Mouse (Mus musculus): ENCODE data around the gene Ankra2. TPM values are rescaled to one million over a fixed set of nuclear protein-coding genes. Genes with fewer than 3 reads are reported as not detected.

The Ankra2 gene
- total and polyA plus RNA-seq, 3 experiments, result 11.3 to 46.8 (median 35.6) TPM

GRCm38 (mm10) chr13:98277501-98277900, 14.6 kb downstream of the Ankra2 start:
- Histone ChIP-seq H3K27ac (no peak overlapping the region), H3K27me3 (ENCODE audit: control insufficient read depth, insufficient read depth, low read length) (no peaks in the 10 kb centered on the region), H3K36me3 (ENCODE audit: control insufficient read depth, insufficient read depth, low read length) (no peaks in the 10 kb centered on the region), H3K4me1 (ENCODE audit: control insufficient read depth, insufficient read depth, low read length) (peaks cover 2% of the 10 kb centered on the region; the same call in 1 of the 2 replicates), H3K79me2 (replicated peaks; ENCODE audit: control insufficient read depth, insufficient read depth, low read length) (no peaks in the 10 kb centered on the region), H3K9ac (ENCODE audit: low read depth, low read length) (no peak overlapping the region), H3K4me3 (no peak overlapping the region)
- no peak for TF ChIP-seq POLR2A (IDR thresholded peaks at IDR 0.05; ENCODE audit: insufficient read depth, low read depth, low read length)
- TF ChIP-seq EP300 (IDR thresholded peaks at IDR 0.05; ENCODE audit: insufficient read depth, low read depth, low read length), result no peak
- no peak for TF ChIP-seq CTCF (IDR thresholded peaks at IDR 0.05)
- DNase-seq, result no peak
- WGBS, result 87% methylated on average over 2 of the region's 2 CpGs
- intact Hi-C loops (cut with DNase I), result no loop called here

GRCm38 (mm10) chr13:98279686-98280085, 16.8 kb downstream of the Ankra2 start, which contains the start of gene Gm21976:
TSS of gene Gm21976 (plus strand) at chr13:98279887.
- no peaks in the 10 kb centered on the region for H3K36me3 ChIP-seq (ENCODE audit: control insufficient read depth, insufficient read depth, low read length)
- no peak for TF ChIP-seq EP300 (IDR thresholded peaks at IDR 0.05; ENCODE audit: insufficient read depth, low read depth, low read length)
- intact Hi-C loops (cut with DNase I), result no loop called here
- H3K27me3 ChIP-seq (ENCODE audit: control insufficient read depth, insufficient read depth, low read length), result no peaks in the 10 kb centered on the region
- no peak within 1 kb of the TSS for H3K27ac ChIP-seq
- 84% methylated on average over 5 of the region's 5 CpGs for WGBS
- DNase-seq, result no peak
- H3K4me3 ChIP-seq, result no peak within 1 kb of the TSS
- no peaks in the 10 kb centered on the region for H3K79me2 ChIP-seq (replicated peaks; ENCODE audit: control insufficient read depth, insufficient read depth, low read length)
- no peak within 1 kb of the TSS for H3K9ac ChIP-seq (ENCODE audit: low read depth, low read length)
- peaks cover 2% of the 10 kb centered on the region; the same call in 1 of the 2 replicates for H3K4me1 ChIP-seq (ENCODE audit: control insufficient read depth, insufficient read depth, low read length)

GRCm38 (mm10) chr13:98280990-98281650, 18.2 kb downstream of the Ankra2 start:
- Histone ChIP-seq H3K9ac (ENCODE audit: low read depth, low read length) (no peak overlapping the region), H3K4me1 (ENCODE audit: control insufficient read depth, insufficient read depth, low read length) (peaks cover 2% of the 10 kb centered on the region; the same call in 1 of the 2 replicates)
- TF ChIP-seq CTCF (IDR thresholded peaks at IDR 0.05) (no peak), EP300 (IDR thresholded peaks at IDR 0.05; ENCODE audit: insufficient read depth, low read depth, low read length) (no peak), POLR2A (IDR thresholded peaks at IDR 0.05; ENCODE audit: insufficient read depth, low read depth, low read length) (no peak)

GRCm38 (mm10) chr13:98290719-98291118, 27.8 kb downstream of the Ankra2 start:
- TF ChIP-seq EP300 (IDR thresholded peaks at IDR 0.05; ENCODE audit: insufficient read depth, low read depth, low read length), result no peak
- peak; percentile 20; the same call in 1 of the 2 replicates for TF ChIP-seq CTCF (IDR thresholded peaks at IDR 0.05)

More at GRCm38 (mm10) chr13:98280990-98281650, 18.2 kb downstream of the Ankra2 start:
- H3K27ac ChIP-seq, result no peak overlapping the region
- no peaks in the 10 kb centered on the region for H3K79me2 ChIP-seq (replicated peaks; ENCODE audit: control insufficient read depth, insufficient read depth, low read length)
- WGBS, result 70% methylated on average over 12 of the region's 12 CpGs
- no peaks in the 10 kb centered on the region for H3K36me3 ChIP-seq (ENCODE audit: control insufficient read depth, insufficient read depth, low read length)
- DNase-seq, result no peak
- no peak overlapping the region for H3K4me3 ChIP-seq
- H3K27me3 ChIP-seq (ENCODE audit: control insufficient read depth, insufficient read depth, low read length), result no peaks in the 10 kb centered on the region
- intact Hi-C loops (cut with DNase I), result no loop called here

GRCm38 (mm10) chr13:98291712-98292111, 28.8 kb downstream of the Ankra2 start:
- WGBS, result 85% methylated on average over 8 of the region's 8 CpGs

More at GRCm38 (mm10) chr13:98290719-98291118, 27.8 kb downstream of the Ankra2 start:
- DNase-seq, result no peak
- 60% methylated on average over 2 of the region's 2 CpGs for WGBS
- Histone ChIP-seq H3K79me2 (replicated peaks; ENCODE audit: control insufficient read depth, insufficient read depth, low read length) (no peaks in the 10 kb centered on the region), H3K27me3 (ENCODE audit: control insufficient read depth, insufficient read depth, low read length) (no peaks in the 10 kb centered on the region), H3K27ac (no peak overlapping the region), H3K4me3 (no peak overlapping the region), H3K36me3 (ENCODE audit: control insufficient read depth, insufficient read depth, low read length) (no peaks in the 10 kb centered on the region), H3K9ac (ENCODE audit: low read depth, low read length) (no peak overlapping the region), H3K4me1 (ENCODE audit: control insufficient read depth, insufficient read depth, low read length) (no peaks in the 10 kb centered on the region)
- intact Hi-C loops (cut with DNase I), result no loop called here

GRCm38 (mm10) chr13:98296072-98296471, 33.2 kb downstream of the Ankra2 start:
- H3K27ac ChIP-seq, result no peak overlapping the region

More at GRCm38 (mm10) chr13:98291712-98292111, 28.8 kb downstream of the Ankra2 start:
- H3K27me3 ChIP-seq (ENCODE audit: control insufficient read depth, insufficient read depth, low read length), result no peaks in the 10 kb centered on the region
- no peaks in the 10 kb centered on the region for H3K36me3 ChIP-seq (ENCODE audit: control insufficient read depth, insufficient read depth, low read length)
- DNase-seq, result no peak
- H3K79me2 ChIP-seq (replicated peaks; ENCODE audit: control insufficient read depth, insufficient read depth, low read length), result no peaks in the 10 kb centered on the region
- H3K4me1 ChIP-seq (ENCODE audit: control insufficient read depth, insufficient read depth, low read length), result no peaks in the 10 kb centered on the region
- intact Hi-C loops (cut with DNase I), result no loop called here
- no peak overlapping the region for H3K9ac ChIP-seq (ENCODE audit: low read depth, low read length)
- H3K4me3 ChIP-seq, result no peak overlapping the region
- no peak for TF ChIP-seq POLR2A (IDR thresholded peaks at IDR 0.05; ENCODE audit: insufficient read depth, low read depth, low read length)
- TF ChIP-seq CTCF (IDR thresholded peaks at IDR 0.05), result no peak
- no peak for TF ChIP-seq EP300 (IDR thresholded peaks at IDR 0.05; ENCODE audit: insufficient read depth, low read depth, low read length)
- no peak overlapping the region for H3K27ac ChIP-seq

More at GRCm38 (mm10) chr13:98296072-98296471, 33.2 kb downstream of the Ankra2 start:
- Histone ChIP-seq H3K9ac (ENCODE audit: low read depth, low read length) (no peak overlapping the region), H3K27me3 (ENCODE audit: control insufficient read depth, insufficient read depth, low read length) (no peaks in the 10 kb centered on the region), H3K4me3 (no peak overlapping the region), H3K79me2 (replicated peaks; ENCODE audit: control insufficient read depth, insufficient read depth, low read length) (no peaks in the 10 kb centered on the region), H3K4me1 (ENCODE audit: control insufficient read depth, insufficient read depth, low read length) (no peaks in the 10 kb centered on the region), H3K36me3 (ENCODE audit: control insufficient read depth, insufficient read depth, low read length) (no peaks in the 10 kb centered on the region)
- 41% methylated on average over 5 of the region's 5 CpGs for WGBS
- no peak for TF ChIP-seq CTCF (IDR thresholded peaks at IDR 0.05)
- no peak for TF ChIP-seq POLR2A (IDR thresholded peaks at IDR 0.05; ENCODE audit: insufficient read depth, low read depth, low read length)
- TF ChIP-seq EP300 (IDR thresholded peaks at IDR 0.05; ENCODE audit: insufficient read depth, low read depth, low read length), result no peak
- intact Hi-C loops (cut with DNase I), result no loop called here
- DNase-seq, result no peak
